Mouse (Mus musculus) CD8-positive naive resting alpha-beta T cell, adult 2 months (primary cell): ENCODE measurements at regions not wholly inside any gene's neighbourhood (a gene's known extent, or its start where the extent isn't known, plus 50 kb on each side); places are given as distances from the start of the nearest gene placed in this dataset.

ENCODE experiments used
- DNase-seq, 2 experiments: peaks; one replicate each; pipeline ENCODE4 v3.0.0; 2022; ENCODE audit warnings: low read depth in 2 of 2, low spot score in 2 of 2

DNA sequence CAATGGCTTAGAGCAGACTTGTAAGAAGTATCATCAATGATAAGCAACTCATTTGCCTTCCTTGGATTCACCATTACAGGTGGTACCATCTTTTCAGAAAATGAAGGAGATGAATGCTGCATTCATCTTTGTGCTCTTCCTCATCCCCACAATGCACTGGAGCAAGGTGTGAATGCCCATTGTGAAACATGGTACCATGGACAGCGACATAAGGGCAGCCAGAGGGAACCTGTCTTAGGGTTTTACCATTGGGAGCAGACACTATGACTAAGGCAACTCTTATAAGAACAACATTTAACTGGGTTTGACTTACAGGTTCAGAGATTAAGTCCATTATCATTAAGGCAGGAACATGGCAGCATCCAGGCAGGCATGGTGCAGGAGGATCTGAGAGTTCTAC, 60.1 kb upstream of the Kcnj6 start:
- DNase-seq = no peak

GRCm38 (mm10) chr16:95064423-95064822, 66.9 kb upstream of the Kcnj6 start:
- no peak for DNase-seq

DNA sequence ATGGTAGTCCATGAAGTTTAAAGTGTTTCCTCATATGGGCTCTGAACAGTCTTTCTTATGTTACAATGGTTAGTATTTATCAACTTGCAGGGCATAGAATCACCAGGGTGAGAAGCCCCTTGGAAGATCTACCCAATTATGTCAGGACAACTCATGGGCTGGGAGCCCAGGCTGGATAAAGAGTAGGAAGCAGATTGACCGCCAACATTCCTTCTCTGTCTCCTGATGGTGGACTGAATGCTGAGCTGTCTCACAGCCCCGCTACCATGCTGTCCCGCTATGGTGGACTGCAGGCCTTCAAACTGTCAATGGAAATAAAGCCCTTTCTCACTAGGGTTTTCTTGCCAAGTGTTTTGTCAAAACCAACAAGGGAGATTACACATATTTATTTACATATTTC, 69.2 kb upstream of the Kcnj6 start:
- no peak for DNase-seq

GRCm38 (mm10) chr16:95092471-95093221, 95.1 kb upstream of the Kcnj6 start:
- no peak for DNase-seq

- no peak for DNase-seq
Observed at GRCm38 (mm10) chr16:95093753-95094152, 96.3 kb upstream of the Kcnj6 start.

DNA sequence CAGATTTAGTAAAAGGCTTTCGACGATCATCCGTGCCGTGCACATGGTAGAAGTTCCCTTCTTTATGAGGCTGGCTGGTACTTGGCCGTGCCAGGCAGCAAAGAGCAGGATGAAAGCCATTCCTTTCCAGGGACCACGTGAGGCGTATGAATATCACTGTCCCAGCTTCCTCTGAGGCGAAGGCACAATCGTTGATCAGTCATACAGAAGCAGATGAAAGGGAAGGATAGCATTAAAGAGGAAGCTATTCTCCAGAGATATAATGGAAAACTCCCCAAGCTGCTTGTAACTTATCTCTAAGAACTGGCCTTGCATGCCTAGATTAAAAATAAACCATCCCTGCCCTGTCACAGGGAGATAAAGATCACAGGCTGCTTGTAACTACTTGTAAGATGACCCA, 103.5 kb upstream of the Kcnj6 start:
- no peak for DNase-seq

GRCm38 (mm10) chr16:95117531-95117930, 120.0 kb upstream of the Kcnj6 start:
- DNase-seq = no peak

DNA sequence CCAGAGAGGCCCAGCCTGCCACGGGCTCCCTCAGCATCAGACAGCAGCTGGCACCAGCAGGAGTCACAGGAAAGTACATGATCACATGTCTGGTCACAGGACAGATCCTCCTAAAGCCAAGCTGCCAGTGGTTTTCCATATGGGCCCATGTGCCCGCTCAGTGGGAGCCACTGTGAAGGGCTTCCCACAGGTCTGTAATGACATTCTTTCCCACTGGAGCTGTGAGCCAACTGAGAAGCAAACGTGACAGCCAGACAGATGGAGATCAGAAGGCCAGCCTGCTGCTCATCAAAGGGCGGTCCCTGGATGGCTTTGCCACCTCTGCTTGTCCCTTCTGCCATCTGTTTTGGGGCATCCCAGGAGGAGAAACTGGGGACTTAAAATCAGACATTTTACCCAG, 121.8 kb upstream of the Kcnj6 start:
- DNase-seq = no peak

GRCm38 (mm10) chr16:95122048-95122447, 124.5 kb upstream of the Kcnj6 start:
- DNase-seq = no peak

- DNase-seq = no peak
Observed at GRCm38 (mm10) chr16:95127616-95128015, 129.7 kb upstream of the Kcnj15 start.

DNA sequence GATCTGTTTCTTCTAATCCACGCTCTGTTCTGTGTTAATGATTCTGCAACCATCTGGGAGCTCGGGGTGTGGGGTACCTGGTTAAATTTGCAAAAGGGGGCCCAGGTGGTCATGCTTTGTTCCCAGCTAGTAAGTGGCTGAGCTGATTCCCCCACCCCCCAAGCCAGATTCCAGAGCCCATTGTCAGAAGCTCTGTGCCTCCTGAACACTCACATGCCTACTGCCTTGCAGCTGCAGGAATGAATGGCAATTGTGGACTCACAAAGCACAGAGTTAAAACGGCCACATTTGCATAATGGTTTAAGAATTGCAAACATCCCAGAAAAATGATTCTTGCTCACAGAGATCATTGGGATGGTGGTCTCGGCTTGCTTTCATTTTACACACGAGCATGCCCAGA, 125.5 kb upstream of the Kcnj15 start:
- no peak for DNase-seq

DNA sequence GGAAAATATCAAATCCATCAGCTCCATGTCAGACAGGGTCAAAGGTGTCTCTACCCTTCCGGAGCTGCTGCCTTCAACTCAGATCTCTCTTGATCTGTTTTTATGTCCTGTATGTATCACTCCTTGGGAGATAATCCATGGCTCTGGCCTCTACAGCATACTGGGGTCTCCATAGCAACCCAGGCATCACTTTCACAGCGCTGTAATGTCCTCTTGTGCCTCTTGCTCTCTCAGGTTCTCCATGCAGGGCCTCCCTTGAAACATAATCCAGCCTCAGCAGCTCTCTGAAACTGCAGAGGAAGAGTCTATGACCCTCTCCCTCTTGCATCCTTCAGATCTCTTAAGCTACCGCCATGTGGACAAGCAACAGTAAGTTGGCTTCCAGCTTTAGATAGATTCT, 118.5 kb upstream of the Kcnj15 start:
- no peak for DNase-seq

- no peak for DNase-seq
Observed at GRCm38 (mm10) chr16:95141510-95142394, 115.6 kb upstream of the Kcnj15 start.

- DNase-seq = no peak
Observed at GRCm38 (mm10) chr16:95150499-95150898, 106.9 kb upstream of the Kcnj15 start.

DNA sequence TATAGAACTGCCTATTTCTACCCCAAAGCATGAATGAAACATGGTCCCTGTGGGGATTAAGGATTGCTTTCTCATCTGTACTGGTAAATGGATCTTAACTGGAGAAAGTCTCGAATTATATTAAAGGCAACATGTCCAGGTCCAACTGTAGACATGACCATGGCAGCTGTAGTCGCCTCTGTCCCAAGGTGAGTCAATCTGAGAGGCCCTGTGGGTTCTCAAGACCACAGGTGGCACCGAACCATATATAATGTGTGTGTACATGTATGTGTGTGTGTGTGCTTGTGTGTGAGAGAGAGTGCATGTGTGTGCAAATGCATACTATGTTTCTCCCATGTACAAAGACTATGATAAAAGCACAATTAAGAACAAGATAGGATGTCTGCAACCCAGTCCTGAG, 105.9 kb upstream of the Kcnj15 start:
- DNase-seq = no peak

GRCm38 (mm10) chr16:95151914-95152313, 105.4 kb upstream of the Kcnj15 start:
- no peak for DNase-seq

- no peak for DNase-seq
Observed at GRCm38 (mm10) chr16:95152742-95153383, 104.5 kb upstream of the Kcnj15 start.

DNA sequence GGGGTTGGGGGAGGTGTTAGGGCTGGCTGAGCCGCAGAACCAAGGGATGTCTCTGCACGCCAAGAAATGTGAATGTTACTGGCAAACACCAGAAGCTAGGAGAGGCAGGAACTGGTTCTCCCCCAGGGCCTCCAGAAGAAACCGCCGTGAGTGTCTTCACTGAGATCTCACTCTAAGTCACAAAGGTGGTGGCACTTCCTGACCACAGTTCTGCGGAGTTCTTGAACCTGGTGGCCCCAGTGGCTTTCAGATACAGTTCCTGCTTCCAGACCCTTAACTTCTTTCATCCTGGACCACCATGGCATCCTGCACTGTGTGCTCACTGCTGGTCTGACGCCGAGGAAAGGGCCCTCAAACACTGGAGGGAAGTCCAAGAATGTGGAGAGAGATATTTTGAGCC, 89.0 kb upstream of the Kcnj15 start:
- DNase-seq = peak; percentile 41 to 49

GRCm38 (mm10) chr16:95169346-95169745, 88.0 kb upstream of the Kcnj15 start:
- no peak for DNase-seq

GRCm38 (mm10) chr16:95180562-95180961, 76.8 kb upstream of the Kcnj15 start:
- DNase-seq = no peak

DNA sequence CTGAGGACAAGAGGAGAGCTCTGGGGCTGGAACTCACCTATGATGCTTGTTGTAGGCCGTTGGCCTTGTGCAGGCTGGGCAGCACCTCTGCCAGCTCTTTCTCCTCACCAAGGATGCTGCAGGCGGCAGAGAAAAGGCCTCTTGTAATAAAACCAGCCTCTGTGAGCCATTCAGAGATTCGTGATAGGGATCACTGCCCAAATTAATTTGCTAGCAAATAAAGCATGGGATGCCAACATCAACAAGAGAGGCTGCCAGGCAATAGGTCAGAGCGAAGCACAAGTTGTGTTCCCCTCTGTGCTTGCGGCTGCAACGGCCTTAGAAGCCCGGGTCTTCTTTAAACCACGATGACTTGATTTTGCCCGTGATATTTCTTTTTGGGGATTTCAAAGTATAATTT, 72.0 kb upstream of the Kcnj15 start:
- DNase-seq = no peak

- peak; percentile 35 to 52 for DNase-seq
Observed at GRCm38 (mm10) chr16:95189114-95189513, 68.2 kb upstream of the Kcnj15 start.
